Mouse (Mus musculus): ENCODE data around the gene Unc5b.
"Not testable (repeated sequence)": the region's sequence is repeated elsewhere in the genome, so short reads cannot be mapped to it uniquely, and the experiment has no call there.

The Unc5b gene

DNA sequence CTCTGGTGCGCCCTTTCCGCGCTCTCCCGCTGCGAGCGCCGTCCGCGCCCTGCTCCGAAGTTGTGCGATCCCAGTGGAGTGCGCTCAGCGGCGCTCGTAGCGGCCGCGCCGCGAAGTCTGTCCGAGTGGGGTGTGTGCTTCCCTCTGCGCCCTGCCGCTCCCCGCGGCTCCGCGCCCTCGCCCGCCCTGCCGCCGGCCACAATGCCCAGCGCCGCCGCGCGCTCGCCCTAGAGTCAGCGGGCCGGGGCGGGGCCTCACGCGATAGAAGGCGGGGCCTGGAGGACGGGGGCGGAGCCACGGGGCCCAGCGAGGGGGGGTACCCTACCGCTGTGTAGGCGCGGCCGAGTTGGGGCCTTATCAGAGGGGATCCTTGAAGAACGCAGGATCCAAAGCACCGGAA lies at the start of gene Unc5b:
Gene Unc5b, minus strand, starts transcription at position 203 of the 400 bp plus-strand sequence.
- DNase-seq (ENCODE audit: low spot score in 2 of 2): peak; percentile 75 to 80

DNA sequence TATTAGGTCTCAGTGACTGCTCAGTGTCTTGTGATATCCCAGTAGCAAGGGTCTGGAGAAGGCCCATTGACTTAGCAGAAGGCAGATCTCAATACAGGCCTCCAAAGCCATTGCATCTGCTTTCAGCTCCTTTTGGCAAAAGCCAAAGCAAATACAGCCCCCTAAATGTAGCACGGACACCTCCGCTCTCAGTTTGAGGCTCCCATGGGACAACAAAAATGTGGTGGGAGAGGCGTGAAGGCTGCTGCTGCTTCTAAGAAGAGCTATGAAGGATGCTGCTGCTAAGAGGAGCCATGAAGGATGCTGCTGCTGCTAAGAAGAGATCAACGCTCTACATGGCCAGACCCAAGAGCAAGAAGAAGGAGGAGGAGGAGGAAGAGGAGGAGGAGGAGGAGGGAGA lies 48.4 kb upstream of the Unc5b start:
- DNase-seq (ENCODE audit: low spot score in 2 of 2): peak in 1 of 2 experiments; percentile 7

DNA sequence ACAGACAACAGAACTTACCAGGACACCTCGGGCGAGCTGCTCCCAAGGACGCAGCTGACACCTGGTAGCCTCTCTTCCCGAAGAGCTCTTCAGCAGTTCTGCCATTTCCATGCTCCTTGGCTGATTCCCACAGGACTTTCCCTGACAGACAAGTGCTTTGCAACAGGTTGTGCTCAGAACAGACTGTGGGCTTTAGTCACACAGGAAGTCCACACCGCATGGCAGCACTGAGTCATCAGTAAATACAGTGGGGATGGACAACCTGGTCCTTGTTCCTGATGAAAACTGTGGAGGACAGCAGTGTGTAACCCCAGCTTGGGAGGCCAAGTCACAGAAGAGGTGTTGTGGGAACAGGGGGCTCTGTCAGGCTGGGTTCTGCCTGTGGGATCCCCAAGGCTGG lies 45.7 kb upstream of the Unc5b start:
- DNase-seq (ENCODE audit: low spot score in 2 of 2): no peak

DNA sequence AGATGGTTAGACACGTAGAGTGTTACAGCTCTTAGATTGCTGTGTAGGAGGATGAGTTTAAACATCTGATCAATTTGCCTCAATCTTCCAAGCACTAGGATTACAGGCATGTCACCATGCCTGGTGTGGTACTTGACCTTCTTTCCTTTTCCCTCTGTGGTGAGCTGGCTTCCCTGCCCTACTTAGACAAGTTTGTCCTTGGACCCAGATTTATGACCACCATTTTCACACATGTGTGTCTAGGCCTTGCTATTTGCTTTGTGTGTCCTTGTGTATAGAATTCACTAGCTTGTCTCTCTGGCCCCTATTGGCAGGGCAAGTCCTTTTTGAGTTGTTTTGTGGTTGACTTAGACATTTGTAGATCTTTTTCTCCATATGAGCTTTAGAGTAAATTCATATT lies 43.6 kb upstream of the Unc5b start:
- DNase-seq (ENCODE audit: low spot score in 2 of 2): no peak

DNA sequence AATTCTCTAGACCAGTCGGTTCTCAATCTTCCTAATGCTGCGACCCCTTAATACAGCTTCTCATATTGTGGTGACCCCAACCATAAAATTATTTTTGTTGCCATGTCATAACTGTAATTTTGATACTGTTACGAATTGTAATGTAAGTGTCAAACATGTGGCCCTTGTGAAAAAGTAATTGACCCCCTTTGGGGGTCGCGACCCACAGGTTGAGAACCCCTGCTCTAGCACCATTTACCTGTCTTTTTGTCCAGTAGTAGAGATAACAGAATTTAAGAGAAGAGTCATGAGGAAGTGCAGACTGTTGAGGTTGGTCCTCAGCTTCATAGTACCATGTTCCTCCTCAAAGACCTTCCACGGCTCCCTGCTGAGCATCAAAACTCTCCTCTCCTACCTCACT lies 31.9 kb upstream of the Unc5b start:
- no peak for DNase-seq (ENCODE audit: low spot score in 2 of 2)

DNA sequence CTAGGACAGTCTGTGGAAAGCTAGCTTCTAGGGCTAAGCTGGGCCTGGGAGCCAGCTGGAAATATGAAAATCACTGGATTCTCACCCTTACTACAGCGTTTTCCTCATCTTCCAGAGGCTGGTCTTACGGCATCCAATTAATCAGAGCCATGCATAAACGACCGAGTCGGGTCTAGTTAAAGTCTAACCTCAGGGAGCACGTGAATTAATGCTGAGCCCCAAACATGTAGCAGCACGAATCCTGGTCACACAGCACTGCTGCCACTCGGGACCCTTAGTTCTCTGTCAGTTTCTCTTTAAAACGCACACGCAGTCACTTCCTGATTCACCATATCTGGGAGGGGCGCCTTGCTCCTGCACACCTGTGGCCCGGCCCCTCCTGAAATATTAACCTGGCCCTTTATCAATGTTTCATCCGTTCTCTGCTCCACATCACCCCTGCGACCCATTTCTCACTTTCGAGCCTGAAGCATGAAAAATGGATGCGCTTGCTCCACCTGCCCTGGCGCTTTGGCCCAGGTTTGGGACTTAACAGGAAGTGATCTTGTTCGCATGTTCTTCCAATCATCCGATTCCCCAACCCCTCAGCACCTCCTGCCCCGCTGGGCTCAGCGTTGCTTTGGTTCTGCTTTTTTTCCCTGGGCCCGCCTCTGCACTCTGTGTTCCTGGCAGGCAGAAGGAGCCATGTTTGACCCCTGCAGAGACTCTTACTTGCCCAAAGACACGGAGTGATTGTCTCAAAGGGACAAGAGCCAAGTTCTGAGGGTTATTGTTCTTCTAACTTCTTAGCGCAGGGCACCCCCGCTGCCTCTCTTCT lies 31.3 kb upstream of the Unc5b start:
- DNase-seq (ENCODE audit: low spot score in 2 of 2): no peak

DNA sequence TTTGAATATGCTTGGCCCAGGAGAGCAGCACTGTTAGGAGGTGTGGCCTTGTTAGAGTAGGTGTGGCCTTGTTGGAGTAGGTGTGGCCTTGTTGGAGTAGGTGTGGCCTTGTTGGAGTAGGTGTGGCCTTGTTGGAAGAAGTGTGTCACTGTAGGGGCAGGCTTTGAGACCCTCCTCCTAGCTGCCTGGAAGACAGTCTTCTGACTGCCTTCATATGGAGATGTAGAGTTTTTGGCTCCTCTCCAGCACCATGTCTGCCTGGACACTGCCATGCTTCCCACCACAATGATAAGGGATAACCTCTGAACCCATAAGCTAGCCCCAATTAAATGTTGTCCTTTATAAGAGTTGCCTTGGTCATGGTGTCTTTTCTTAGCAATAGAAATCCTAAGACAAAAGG lies 13.9 kb upstream of the Unc5b start:
- DNase-seq (ENCODE audit: low spot score in 2 of 2): not testable (repeated sequence)

DNA sequence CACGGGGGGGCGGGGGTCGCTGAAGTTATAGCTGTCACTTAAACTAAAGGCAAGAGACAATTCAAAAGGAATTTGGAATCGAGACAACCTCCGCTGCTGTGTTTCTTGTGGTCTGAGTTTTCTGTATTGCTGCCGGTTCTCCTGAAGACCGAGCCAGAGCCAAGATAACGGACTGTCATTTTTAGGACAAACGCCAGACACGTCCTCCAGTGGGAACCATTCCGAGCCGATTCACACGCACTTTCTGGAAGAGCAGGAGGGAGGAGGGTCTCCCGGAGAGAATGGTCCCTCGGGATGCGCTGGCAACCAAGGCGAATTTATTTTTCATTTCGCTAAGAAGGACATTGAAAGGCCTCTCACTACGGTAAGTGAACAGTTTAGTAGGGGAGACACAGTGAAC lies 7.4 kb upstream of the Unc5b start:
- DNase-seq (ENCODE audit: low spot score in 2 of 2): no peak

DNA sequence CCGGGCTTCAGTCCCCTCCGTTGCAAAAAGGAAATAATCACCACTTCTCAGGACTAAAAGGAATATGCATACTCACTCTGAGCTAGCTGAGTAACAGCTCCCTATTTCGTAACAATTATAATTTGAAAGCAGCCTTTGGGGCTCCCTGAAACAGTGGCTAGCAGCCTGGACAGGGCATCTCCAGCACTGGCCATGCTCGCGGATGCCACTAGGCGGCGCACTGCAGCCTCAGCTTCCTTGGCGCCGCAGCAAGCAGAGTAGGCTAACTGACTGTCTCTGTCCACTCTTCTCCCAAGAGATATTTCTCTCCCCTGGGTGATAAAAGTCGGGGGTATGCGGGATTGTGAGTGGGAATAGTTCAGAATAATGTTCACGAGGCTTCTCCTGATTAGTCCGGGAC lies 3.6 kb upstream of the Unc5b start:
- peak; percentile 83 for DNase-seq (ENCODE audit: low spot score in 2 of 2)

DNA sequence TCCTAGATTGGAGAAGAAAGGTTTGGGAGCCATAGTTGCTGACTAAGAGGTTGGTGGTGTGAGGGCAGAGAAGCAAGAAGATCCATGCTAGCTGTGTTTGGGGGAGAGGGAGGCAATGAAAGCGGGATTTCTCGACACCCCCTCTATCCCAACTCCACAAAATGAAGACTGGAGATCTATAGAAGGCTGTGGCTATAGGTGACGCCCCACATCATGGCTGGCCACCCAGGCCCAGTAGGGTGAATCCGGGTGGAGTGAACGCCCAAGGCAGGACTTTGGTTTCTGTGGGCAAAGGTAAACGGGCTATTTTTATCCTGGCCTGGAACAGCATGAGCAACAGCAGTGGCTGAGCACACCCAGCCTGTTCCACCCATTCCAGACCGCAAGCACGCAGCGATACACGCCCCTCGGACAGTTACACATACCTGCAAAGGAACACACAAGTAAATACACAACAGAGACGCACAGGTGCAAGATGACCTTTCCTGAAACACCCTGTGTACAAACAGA lies 1.3 kb upstream of the Unc5b start:
- no peak for DNase-seq (ENCODE audit: low spot score in 2 of 2)

DNA sequence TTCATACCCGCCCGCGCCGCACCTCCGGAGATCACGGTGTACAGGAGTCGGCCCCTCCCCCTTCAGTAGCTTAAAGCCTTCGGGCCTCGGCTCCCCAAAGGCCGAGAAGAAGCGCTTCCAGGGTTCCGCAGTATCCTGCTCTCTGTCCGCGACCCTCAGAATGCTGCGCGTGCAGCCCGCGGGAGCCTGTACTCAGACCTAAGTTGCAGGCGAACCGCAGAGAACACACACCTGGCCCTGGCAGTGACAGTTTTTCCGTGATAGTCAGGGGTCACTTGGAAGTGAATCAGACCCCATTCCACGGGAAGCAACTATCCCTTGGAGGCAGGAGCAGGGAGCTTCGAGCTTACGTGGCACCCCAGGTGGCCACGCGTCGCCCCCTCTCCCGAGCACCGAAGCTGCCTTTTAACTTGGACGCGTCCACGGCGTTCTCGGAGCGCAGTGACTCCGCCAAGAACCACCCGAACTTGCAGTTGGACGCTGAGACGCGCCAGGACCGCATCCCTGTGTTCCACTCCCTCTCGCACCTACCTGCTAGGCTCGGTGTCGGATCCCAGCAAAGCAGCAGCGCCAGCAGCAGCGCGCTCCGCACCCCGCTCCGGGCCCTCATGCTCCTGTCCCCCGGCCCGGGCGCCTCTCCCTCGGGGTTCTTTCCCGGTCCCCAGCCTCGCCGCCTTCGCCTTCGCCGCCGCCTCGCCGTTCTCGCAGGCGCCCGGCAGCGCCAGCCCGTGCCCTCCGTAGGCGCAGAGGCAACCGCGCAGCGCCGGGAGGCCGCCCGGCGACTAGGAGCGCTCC lies 628 bp downstream of the Unc5b start:
- no peak for DNase-seq (ENCODE audit: low spot score in 2 of 2)

DNA sequence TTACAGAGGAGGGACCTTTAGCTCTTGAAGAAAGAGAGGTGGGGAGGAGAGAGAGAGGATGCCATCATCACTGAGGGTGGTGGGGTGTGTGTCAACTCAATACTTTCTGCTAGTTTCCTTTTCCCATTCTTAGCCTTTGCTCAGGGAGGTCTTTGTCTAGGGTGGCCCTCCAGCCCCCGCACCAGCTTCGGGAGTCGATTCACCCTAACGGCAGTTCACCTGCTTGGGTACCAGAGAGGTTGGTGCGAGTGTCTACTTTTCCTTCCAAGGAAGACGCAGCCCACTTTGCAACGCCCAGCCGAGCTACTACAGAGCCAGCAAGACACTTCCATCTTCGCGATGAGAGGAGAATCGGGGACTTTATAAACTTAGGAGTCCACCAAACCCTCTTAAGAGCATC lies 1.4 kb downstream of the Unc5b start:
- DNase-seq (ENCODE audit: low spot score in 2 of 2): no peak

DNA sequence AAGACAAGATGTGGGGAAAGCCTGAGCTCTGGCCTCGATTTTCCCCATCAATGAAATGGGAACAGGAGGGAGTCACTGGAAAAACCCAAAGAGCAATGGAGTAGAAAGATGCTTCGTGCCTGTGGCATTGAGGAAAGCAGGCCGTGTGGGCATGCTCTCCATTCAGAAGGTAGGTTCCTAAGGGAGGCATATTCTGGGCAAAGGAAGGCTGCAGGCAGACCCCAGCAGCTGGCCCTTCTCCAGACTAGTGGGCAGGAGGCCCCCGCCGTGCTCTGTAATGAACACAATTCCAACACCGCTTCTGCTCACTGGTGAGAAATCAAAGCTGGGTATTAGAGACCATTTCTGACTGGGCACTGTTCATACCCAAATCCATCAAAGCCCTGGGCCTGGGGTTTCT lies 2.3 kb downstream of the Unc5b start:
- DNase-seq (ENCODE audit: low spot score in 2 of 2): no peak

DNA sequence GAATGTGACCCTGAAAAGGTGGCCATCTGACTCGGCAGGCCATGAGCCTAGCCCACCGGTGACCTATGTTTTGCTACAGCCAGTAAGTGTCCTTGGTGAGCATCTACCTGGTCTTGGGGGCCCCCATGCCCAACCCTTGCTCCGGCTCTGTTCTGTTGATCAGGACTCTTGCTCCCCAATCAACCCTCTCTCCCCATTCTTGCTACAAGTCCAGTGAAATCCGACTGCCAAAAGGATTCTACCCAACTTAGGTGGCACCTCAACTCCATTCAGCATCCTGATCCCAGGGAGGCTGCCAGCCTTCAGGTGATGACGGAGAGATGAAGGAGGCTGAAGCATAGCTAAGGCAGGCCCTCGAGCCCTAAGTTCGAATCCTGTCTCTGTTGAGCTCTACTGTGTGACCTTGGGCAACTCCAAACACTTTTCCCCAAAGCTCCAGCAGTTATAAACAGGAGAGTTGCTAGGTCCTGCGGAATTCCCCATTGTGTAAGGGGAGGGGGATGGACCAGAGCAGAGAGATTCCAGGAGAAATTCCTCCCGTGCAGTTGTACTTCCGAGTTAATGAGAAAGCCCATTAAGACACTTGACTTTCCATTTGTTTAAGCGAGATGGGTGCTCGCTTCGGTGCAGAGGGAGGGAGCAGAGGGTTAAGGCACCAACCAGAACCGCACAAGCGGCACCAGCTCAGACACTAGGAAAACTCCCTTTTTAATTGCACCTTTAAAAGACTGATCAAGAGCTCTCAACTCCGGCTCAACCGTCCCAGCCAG lies 3.3 kb downstream of the Unc5b start:
- DNase-seq (ENCODE audit: low spot score in 2 of 2): no peak

DNA sequence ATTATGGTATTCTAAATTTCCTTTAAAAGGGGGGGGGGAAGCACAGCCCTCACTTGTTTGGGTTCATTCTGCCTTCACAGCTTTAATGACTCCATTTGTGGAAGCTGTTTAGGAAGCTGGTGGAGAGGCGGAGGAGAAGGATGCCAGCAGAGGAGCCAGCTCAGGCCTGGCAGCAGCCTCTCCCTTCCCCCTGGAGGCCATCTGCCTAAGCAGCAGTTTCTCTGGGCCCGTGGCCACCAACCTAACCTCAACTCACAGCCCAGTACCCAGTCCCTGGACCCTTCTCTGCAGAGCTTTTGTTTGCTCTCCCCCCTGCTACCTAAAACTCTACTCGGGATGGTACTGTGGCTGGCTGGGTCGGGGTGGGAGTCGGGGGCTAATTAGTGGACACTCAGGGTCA lies 4.1 kb downstream of the Unc5b start:
- no peak for DNase-seq (ENCODE audit: low spot score in 2 of 2)

DNA sequence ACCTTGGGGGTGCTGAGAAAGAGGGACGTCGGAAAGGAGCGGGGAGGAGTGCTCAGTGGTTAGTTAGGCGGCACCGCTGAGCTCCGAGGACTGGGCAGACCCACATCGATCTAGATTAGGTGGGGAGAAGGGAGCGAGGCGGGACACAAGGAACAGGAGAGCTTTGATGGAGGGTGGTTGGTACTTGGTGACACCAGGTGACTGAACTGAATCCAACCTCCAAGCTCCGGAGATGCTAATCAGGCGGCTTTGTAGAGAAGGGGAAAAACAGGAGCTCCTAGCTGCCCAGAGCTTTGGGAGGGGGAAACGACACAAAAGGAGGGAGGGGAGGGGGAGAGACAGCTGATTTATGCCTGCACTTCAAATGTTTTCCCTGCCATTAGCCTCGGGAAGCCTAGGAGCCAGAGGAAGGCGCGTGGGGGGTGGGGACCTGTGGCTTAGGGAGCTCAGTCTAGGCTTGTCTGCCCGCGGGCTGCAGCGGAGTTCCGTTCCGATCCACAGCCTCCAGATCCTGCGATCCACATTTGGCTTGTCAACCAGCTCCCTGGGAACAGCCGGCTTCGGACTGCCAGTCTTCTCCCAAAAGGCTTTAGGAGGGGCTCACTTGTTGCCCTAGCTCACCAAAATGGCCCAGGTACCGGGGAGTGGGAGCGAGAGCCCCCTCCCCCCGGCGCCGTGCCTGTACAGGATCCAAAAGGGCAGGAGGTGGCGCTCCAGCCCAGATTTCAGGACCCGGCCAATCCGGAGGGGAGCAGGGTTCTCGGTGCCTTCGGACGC lies 4.7 kb downstream of the Unc5b start:
- DNase-seq (ENCODE audit: low spot score in 2 of 2): peak; percentile 45 to 57

DNA sequence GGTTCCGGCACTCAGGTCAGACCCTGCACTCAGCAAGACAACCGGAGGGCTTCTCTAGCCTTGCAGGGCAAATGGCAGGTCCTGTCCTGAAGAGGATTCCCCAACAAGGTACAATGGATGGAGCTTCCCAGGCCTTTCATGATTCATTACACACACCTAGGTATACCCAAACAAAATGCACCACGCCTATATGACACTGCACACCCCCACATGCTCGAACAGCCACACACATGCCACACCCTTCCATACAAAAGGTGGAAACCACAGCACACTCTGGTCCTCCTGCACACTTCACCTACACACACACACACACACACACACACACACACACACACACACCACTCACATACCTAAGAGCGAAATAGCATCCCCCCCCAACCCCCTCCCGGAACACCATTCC lies 5.4 kb downstream of the Unc5b start:
- no peak for DNase-seq (ENCODE audit: low spot score in 2 of 2)

DNA sequence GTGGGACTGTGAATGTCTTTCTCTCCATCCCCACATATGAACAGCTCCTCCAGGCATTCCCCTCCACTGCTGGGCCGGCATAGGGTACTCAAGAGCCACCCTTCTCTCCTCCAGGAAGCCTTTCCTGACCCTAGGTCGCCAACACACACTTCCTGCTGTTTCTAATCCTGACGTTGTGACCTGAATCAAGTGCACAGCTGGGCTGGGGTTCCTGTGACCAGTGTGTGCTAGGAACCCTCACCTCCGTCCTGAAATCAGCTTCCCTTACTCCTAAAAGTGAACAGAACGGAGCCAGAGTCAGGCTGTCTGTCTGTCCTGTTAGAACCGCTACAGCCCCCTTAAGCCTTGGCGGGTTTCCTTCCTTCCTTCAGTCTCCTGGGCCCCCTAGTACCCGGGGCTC lies 7.6 kb downstream of the Unc5b start:
- DNase-seq (ENCODE audit: low spot score in 2 of 2): no peak

DNA sequence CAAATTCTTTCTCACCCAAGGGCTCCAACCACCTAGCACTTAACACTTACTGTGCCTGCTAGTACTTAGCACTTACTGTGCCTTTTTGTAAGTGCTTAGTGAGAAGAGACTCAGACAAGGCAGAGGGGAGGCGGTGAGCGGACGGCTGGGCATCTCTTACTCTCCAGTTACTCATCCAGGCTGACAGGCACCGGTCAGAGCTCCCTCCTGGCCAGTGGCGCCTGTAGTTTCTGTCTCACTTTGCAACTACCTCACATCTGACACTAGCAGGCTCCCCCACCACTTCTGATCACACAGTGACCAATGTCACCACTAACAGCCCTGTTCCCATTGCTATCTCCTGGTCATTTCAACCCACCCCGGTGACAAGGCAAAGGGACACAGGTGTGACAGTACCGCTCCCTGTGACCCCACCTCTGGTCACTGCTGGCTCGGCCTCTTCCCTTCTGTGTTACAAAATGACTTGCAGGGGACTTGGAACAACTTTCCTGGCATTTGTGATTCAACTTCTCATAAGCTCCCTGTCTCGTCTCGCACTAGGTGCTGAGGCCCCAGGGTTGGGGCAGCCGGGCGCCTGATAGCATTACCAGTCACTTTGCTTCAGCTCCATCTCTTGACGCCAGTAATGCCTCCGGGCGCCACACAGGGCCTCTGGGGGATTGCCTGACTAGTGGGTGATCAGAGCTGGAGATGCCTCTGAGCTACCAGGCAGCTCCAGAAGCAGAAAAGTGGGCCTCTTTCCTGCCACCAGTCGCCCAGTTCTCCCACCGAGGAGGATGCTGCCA lies 8.5 kb downstream of the Unc5b start:
- DNase-seq (ENCODE audit: low spot score in 2 of 2): no peak

DNA sequence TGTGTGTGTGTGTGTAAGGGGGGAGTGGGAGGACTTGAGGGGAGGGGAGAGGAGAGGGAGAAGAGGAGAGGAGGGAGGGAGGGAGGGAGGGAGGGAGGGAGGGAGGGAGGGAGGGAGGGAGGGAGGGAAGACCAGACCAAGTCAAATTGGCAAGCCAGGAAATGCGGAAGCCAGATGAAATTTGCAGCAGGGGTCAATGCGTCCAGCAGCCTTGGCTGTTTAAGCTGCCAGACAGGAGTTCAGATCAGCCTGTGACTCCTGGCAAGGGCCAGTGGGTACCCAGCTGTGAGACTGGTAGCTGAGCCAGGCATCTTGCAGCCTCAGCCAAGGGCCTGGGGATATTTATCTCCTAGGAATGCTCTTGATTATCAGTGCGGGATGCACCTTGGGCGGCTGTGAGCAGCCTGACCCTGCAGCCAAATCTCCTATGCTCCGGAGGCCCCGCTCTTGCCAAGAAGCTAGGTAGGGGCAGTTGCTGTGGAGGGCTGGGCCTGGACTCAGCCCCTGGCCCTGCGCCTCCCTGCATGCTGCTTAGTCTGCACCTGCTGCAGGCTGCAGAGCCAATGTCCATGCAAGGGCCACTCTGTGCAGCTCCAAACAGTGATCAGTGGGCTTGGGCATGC lies 9.5 kb downstream of the Unc5b start:
- DNase-seq (ENCODE audit: low spot score in 2 of 2): no peak
